Mouse (Mus musculus): ENCODE measurements around the gene Tmpo. TPM values are rescaled to one million over a fixed set of nuclear protein-coding genes. Genes with fewer than 3 reads are reported as not detected.

The Tmpo gene
- polyA plus RNA-seq, 1 experiment from 2014 or later: 132 TPM

- ATAC-seq (ENCODE audit: insufficient read depth, low FRiP score): no peak
- Histone ChIP-seq H3K36me3 (ENCODE audit: control insufficient read depth, insufficient read depth, low read length) (peaks cover 35% of the 10 kb centered on the region), H3K27me3 (ENCODE audit: control insufficient read depth, insufficient read depth, low read length) (no peaks in the 10 kb centered on the region), H3K4me1 (ENCODE audit: control insufficient read depth, insufficient read depth, low read length) (peaks cover 12% of the 10 kb centered on the region), H3K9me3 (replicated peaks; ENCODE audit: control insufficient read depth, low read length) (no peaks in the 10 kb centered on the region), H3K27ac (ENCODE audit: low read length) (no peak overlapping the region), H3K9ac (ENCODE audit: low read length) (peak overlapping the region; percentile 99), H3K4me2 (ENCODE audit: low read depth, low read length) (peak overlapping the region; percentile 84), H3K4me3 (replicated peaks; ENCODE audit: low read length) (peak overlapping the region; percentile 83)
- WGBS: 22% methylated on average over 6 of the region's 6 CpGs
Measured at GRCm38 (mm10) chr10:91122646-91123045, 58.5 kb downstream of the Tmpo start.

- no peak for ATAC-seq (ENCODE audit: insufficient read depth, low FRiP score)
- Histone ChIP-seq H3K27me3 (ENCODE audit: control insufficient read depth, insufficient read depth, low read length) (no peaks in the 10 kb centered on the region), H3K9ac (ENCODE audit: low read length) (no peak overlapping the region), H3K4me2 (ENCODE audit: low read depth, low read length) (no peak overlapping the region), H3K9me3 (replicated peaks; ENCODE audit: control insufficient read depth, low read length) (0 out of 2 replicates have a peak, but pooled peaks cover 3% of the 10 kb centered on the region), H3K4me1 (ENCODE audit: control insufficient read depth, insufficient read depth, low read length) (peaks cover 3% of the 10 kb centered on the region), H3K36me3 (ENCODE audit: control insufficient read depth, insufficient read depth, low read length) (peaks cover 74% of the 10 kb centered on the region), H3K27ac (ENCODE audit: low read length) (no peak overlapping the region), H3K4me3 (replicated peaks; ENCODE audit: low read length) (no peak overlapping the region)
- WGBS: 93% methylated on average over 12 of the region's 12 CpGs
Measured at GRCm38 (mm10) chr10:91116958-91117357, 64.2 kb downstream of the Tmpo start.

GRCm38 (mm10) chr10:91109841-91110240 is 71.3 kb downstream of the Tmpo start:
- H3K4me3 ChIP-seq (replicated peaks; ENCODE audit: low read length): no peak overlapping the region
- H3K9ac ChIP-seq (ENCODE audit: low read length): no peak overlapping the region
- no peak overlapping the region for H3K4me2 ChIP-seq (ENCODE audit: low read depth, low read length)
- no peak overlapping the region for H3K27ac ChIP-seq (ENCODE audit: low read length)
- H3K36me3 ChIP-seq (ENCODE audit: control insufficient read depth, insufficient read depth, low read length): peaks cover 19% of the 10 kb centered on the region
- no peaks in the 10 kb centered on the region for H3K27me3 ChIP-seq (ENCODE audit: control insufficient read depth, insufficient read depth, low read length)
- no peak for ATAC-seq (ENCODE audit: insufficient read depth, low FRiP score)
- no peaks in the 10 kb centered on the region for H3K4me1 ChIP-seq (ENCODE audit: control insufficient read depth, insufficient read depth, low read length)
- H3K9me3 ChIP-seq (replicated peaks; ENCODE audit: control insufficient read depth, low read length): 0 out of 2 replicates have a peak, but pooled peaks cover 3% of the 10 kb centered on the region
- 62% methylated on average over 4 of the region's 4 CpGs for WGBS

- no peaks in the 10 kb centered on the region for H3K4me1 ChIP-seq (ENCODE audit: control insufficient read depth, insufficient read depth, low read length)
- no peaks in the 10 kb centered on the region for H3K27me3 ChIP-seq (ENCODE audit: control insufficient read depth, insufficient read depth, low read length)
- no peak overlapping the region for H3K9ac ChIP-seq (ENCODE audit: low read length)
- no peak overlapping the region for H3K27ac ChIP-seq (ENCODE audit: low read length)
- no peak overlapping the region for H3K4me2 ChIP-seq (ENCODE audit: low read depth, low read length)
- H3K9me3 ChIP-seq (replicated peaks; ENCODE audit: control insufficient read depth, low read length): peaks cover 3% of the 10 kb centered on the region; the same call in 1 of the 2 replicates
- peaks cover 5% of the 10 kb centered on the region for H3K36me3 ChIP-seq (ENCODE audit: control insufficient read depth, insufficient read depth, low read length)
- ATAC-seq (ENCODE audit: insufficient read depth, low FRiP score): no peak
- no peak overlapping the region for H3K4me3 ChIP-seq (replicated peaks; ENCODE audit: low read length)
- WGBS: 78% methylated on average over 3 of the region's 3 CpGs
Measured at GRCm38 (mm10) chr10:91105981-91106380, 75.1 kb downstream of the Tmpo start.

- Histone ChIP-seq H3K36me3 (ENCODE audit: control insufficient read depth, insufficient read depth, low read length) (peaks cover 5% of the 10 kb centered on the region), H3K27ac (ENCODE audit: low read length) (no peak overlapping the region), H3K9ac (ENCODE audit: low read length) (no peak overlapping the region), H3K4me2 (ENCODE audit: low read depth, low read length) (no peak overlapping the region), H3K27me3 (ENCODE audit: control insufficient read depth, insufficient read depth, low read length) (no peaks in the 10 kb centered on the region), H3K4me3 (replicated peaks; ENCODE audit: low read length) (no peak overlapping the region), H3K9me3 (replicated peaks; ENCODE audit: control insufficient read depth, low read length) (peaks cover 3% of the 10 kb centered on the region; the same call in 1 of the 2 replicates), H3K4me1 (ENCODE audit: control insufficient read depth, insufficient read depth, low read length) (no peaks in the 10 kb centered on the region)
- ATAC-seq (ENCODE audit: insufficient read depth, low FRiP score): no peak
- WGBS: 92% methylated on average over 14 of the region's 14 CpGs
Measured at GRCm38 (mm10) chr10:91102799-91103590, 78.1 kb downstream of the Tmpo start.

GRCm38 (mm10) chr10:91101936-91102335 is 79.2 kb downstream of the Tmpo start:
- Histone ChIP-seq H3K4me3 (replicated peaks; ENCODE audit: low read length) (no peak overlapping the region), H3K36me3 (ENCODE audit: control insufficient read depth, insufficient read depth, low read length) (peaks cover 5% of the 10 kb centered on the region), H3K9ac (ENCODE audit: low read length) (no peak overlapping the region), H3K27me3 (ENCODE audit: control insufficient read depth, insufficient read depth, low read length) (no peaks in the 10 kb centered on the region), H3K4me1 (ENCODE audit: control insufficient read depth, insufficient read depth, low read length) (no peaks in the 10 kb centered on the region), H3K9me3 (replicated peaks; ENCODE audit: control insufficient read depth, low read length) (peaks cover 3% of the 10 kb centered on the region; the same call in 1 of the 2 replicates), H3K27ac (ENCODE audit: low read length) (no peak overlapping the region), H3K4me2 (ENCODE audit: low read depth, low read length) (no peak overlapping the region)
- no peak for ATAC-seq (ENCODE audit: insufficient read depth, low FRiP score)
- 94% methylated on average over 25 of the region's 25 CpGs for WGBS

GRCm38 (mm10) chr10:91100101-91100500 is 81.0 kb downstream of the Tmpo start:
- Histone ChIP-seq H3K27me3 (ENCODE audit: control insufficient read depth, insufficient read depth, low read length) (no peaks in the 10 kb centered on the region), H3K36me3 (ENCODE audit: control insufficient read depth, insufficient read depth, low read length) (peaks cover 5% of the 10 kb centered on the region), H3K9me3 (replicated peaks; ENCODE audit: control insufficient read depth, low read length) (peaks cover 3% of the 10 kb centered on the region; the same call in 1 of the 2 replicates), H3K4me2 (ENCODE audit: low read depth, low read length) (no peak overlapping the region), H3K4me1 (ENCODE audit: control insufficient read depth, insufficient read depth, low read length) (no peaks in the 10 kb centered on the region), H3K4me3 (replicated peaks; ENCODE audit: low read length) (no peak overlapping the region), H3K27ac (ENCODE audit: low read length) (no peak overlapping the region), H3K9ac (ENCODE audit: low read length) (no peak overlapping the region)
- ATAC-seq (ENCODE audit: insufficient read depth, low FRiP score): no peak
- 81% methylated on average over 1 of the region's 1 CpGs for WGBS

- WGBS: 91% methylated on average over 8 of the region's 8 CpGs
- no peak for ATAC-seq (ENCODE audit: insufficient read depth, low FRiP score)
Measured at GRCm38 (mm10) chr10:91098056-91098455, 83.1 kb downstream of the Tmpo start.

More at GRCm38 (mm10) chr10:91098056-91098455, 83.1 kb downstream of the Tmpo start:
- peaks cover 5% of the 10 kb centered on the region for H3K36me3 ChIP-seq (ENCODE audit: control insufficient read depth, insufficient read depth, low read length)
- H3K27ac ChIP-seq (ENCODE audit: low read length): no peak overlapping the region
- H3K4me2 ChIP-seq (ENCODE audit: low read depth, low read length): no peak overlapping the region
- no peaks in the 10 kb centered on the region for H3K27me3 ChIP-seq (ENCODE audit: control insufficient read depth, insufficient read depth, low read length)
- H3K9me3 ChIP-seq (replicated peaks; ENCODE audit: control insufficient read depth, low read length): peaks cover 3% of the 10 kb centered on the region; the same call in 1 of the 2 replicates
- H3K4me1 ChIP-seq (ENCODE audit: control insufficient read depth, insufficient read depth, low read length): no peaks in the 10 kb centered on the region
- H3K4me3 ChIP-seq (replicated peaks; ENCODE audit: low read length): no peak overlapping the region
- no peak overlapping the region for H3K9ac ChIP-seq (ENCODE audit: low read length)

All from stomach, embryonic 16.5 days (tissue).